Mouse (Mus musculus): ENCODE measurements around the gene Mvb12b. TPM values are rescaled to one million over a fixed set of nuclear protein-coding genes. Genes with fewer than 3 reads are reported as not detected.

Gene Mvb12b
- polyA plus RNA-seq, 1 experiment from 2014 or later, result 28.8 TPM

DNA sequence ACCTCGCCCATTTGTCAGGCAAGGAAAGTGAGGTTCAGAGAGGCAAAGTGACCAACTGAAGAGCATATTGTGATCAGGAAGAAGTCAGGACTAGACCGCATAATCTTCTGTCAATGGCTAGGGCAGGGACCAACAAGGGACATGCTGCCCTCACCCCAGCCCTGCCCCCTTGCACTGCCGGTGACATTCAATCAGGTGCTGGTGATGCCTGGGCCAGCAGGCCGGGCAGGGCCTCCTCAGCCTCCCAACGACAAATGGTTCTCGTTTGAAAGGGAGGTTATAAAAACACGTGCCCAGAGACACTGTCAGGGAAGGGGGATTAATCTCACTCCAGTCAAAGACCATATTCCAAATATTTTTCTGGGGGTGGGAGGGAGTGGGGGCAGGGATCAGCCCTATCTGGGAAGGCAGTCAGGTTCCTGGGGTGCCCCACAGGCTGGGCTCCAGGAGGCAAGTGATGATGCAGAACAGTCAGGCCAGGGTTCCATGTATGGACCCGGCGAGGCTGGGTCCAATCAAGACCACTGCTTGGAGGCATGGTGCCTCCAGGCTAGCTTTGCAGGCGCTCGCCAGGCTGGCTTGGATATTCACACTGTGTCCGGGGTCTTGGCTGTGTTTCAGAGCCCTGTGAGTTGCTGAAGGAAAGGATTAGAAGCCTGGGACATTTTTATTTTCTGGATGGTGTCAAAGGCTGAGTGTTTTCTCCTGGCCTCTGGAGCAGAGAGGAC lies 168.2 kb downstream of the Mvb12b start:
- no peaks in the 10 kb centered on the region for H3K36me3 ChIP-seq
- H3K27ac ChIP-seq, result no peak overlapping the region
- H3K4me1 ChIP-seq (replicated peaks), result peaks cover 61% of the 10 kb centered on the region
- no peak overlapping the region for H3K4me3 ChIP-seq
- no peak for DNase-seq (ENCODE audit: low spot score)
- peaks cover 37% of the 10 kb centered on the region for H3K27me3 ChIP-seq (ENCODE audit: insufficient read depth, poor library complexity, severe bottlenecking)
- H3K9me3 ChIP-seq, result no peaks in the 10 kb centered on the region
- WGBS, result 55% methylated on average over 12 of the region's 12 CpGs

DNA sequence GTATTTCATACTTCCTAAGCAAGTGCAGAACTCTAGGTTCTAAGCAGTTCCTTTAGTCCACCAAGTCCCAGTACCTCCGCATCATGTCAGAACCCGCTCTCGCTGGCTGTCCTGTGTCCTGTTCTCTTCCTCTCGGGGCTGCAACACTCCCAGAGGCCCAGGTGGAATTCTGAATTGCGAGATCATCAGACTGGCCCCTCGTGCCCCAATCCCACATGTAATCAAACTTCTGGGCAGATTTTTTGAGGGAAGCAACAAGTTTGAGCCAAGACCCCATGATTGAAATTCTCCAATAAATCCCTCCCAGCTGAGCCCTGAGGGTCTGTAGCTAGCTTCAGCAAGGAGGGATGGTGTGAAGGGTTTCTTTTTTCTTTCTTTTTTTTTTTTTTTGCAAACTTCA lies 169.2 kb downstream of the Mvb12b start:
- WGBS, result 64% methylated on average over 6 of the region's 6 CpGs
- Histone ChIP-seq H3K27ac (peak overlapping the region; percentile 77; the same call in 1 of the 2 replicates), H3K4me1 (replicated peaks) (peaks cover 71% of the 10 kb centered on the region), H3K4me3 (no peak overlapping the region), H3K36me3 (no peaks in the 10 kb centered on the region), H3K27me3 (ENCODE audit: insufficient read depth, poor library complexity, severe bottlenecking) (peaks cover 40% of the 10 kb centered on the region), H3K9me3 (no peaks in the 10 kb centered on the region)
- no peak for DNase-seq (ENCODE audit: low spot score)

DNA sequence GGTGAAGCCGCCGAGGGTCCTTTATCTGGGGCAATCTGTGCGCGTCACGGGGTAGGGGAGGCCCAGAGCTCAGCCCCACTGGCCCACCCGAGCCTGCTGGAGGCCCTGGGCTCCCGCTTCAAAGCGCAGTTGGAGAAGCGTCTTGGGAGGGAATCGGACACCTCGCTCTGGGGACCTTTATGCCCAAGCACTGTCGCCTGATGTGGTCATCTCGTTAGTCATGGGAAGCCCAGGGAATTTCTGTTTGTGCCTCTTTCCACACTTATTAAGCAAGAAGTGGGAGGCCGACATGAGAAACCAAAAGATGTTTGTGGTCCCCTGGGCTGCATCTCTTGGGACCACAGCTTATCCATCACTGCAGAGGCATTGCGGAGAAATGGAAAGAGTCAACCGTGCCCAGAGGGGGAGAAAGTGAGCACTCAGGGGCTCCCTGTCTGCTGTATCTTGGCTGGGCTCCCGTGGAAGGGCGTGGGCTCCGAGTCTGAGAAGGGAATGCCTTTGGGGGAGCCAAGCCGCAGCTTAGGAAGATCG lies 169.9 kb downstream of the Mvb12b start:
- H3K4me1 ChIP-seq (replicated peaks), result peaks cover 77% of the 10 kb centered on the region
- 20% methylated on average over 21 of the region's 21 CpGs for WGBS
- H3K27ac ChIP-seq, result peak overlapping the region; percentile 77
- DNase-seq (ENCODE audit: low spot score), result no peak
- no peaks in the 10 kb centered on the region for H3K9me3 ChIP-seq
- H3K36me3 ChIP-seq, result no peaks in the 10 kb centered on the region
- H3K27me3 ChIP-seq (ENCODE audit: insufficient read depth, poor library complexity, severe bottlenecking), result peaks cover 40% of the 10 kb centered on the region
- peak overlapping the region; percentile 30 for H3K4me3 ChIP-seq

DNA sequence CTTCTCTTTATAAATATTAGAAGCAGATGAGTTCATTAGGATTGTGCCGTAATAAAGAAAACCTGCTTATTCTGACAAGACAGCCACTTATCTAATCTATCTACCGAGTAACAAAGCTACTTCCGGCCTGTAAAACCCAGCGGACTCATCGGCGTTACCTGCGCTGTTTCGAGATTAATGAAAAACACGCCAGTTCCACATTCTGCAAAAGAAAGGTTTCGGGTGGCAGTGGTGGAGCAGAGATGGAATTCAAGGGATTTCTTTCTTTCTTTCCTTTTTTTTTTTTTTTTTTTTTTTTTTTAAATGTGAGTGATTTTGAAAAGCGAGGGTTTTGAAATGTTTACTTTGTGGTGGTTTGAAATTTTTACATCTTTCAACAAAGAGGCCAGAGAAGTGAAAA lies 170.4 kb downstream of the Mvb12b start:
- Histone ChIP-seq H3K27me3 (ENCODE audit: insufficient read depth, poor library complexity, severe bottlenecking) (peaks cover 45% of the 10 kb centered on the region), H3K27ac (no peak overlapping the region), H3K36me3 (no peaks in the 10 kb centered on the region), H3K4me1 (replicated peaks) (peaks cover 83% of the 10 kb centered on the region), H3K9me3 (no peaks in the 10 kb centered on the region), H3K4me3 (no peak overlapping the region)
- 58% methylated on average over 11 of the region's 11 CpGs for WGBS
- no peak for DNase-seq (ENCODE audit: low spot score)

DNA sequence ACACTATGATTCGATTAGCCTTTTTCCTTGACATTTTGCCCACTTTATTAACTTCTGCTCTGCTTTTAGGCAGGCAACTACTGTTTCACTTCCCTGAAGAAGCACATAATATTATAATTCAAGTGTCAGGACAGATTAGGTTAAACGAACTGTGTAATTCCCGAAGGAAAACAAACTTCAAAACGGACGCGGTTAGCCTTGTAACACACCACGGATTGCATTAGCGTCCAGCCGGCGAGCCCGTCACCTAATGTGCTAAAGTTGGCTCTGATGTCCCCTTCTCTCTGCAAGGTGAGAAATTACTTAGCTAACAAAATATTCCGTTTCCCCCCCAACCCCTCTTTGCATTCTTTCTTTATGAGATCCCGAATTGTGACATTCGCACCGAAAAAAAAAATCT lies 170.9 kb downstream of the Mvb12b start:
- Histone ChIP-seq H3K27ac (no peak overlapping the region), H3K36me3 (no peaks in the 10 kb centered on the region), H3K4me3 (no peak overlapping the region), H3K4me1 (replicated peaks) (peaks cover 85% of the 10 kb centered on the region), H3K9me3 (no peaks in the 10 kb centered on the region), H3K27me3 (ENCODE audit: insufficient read depth, poor library complexity, severe bottlenecking) (peaks cover 46% of the 10 kb centered on the region)
- WGBS, result 54% methylated on average over 15 of the region's 15 CpGs
- DNase-seq (ENCODE audit: low spot score), result no peak

DNA sequence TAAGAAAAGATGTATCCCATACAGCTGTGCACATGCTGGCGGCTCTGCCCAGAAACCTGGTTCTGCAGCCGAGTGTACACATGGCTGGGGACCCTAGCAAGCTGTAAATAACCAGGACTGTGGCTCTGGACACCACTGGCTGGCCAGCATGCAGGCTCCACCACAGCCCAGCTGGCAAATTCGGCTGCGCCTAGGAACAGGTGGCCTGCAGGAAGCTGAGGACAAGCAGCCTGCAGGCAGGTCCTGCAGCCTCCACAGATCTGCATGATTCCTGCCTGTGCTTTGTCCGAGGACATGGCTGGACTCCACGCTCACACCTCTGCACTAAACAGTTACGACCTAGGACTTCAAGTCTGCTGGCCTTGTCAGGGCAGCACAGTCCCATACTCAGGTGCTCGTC lies 172.8 kb downstream of the Mvb12b start:
- Histone ChIP-seq H3K36me3 (no peaks in the 10 kb centered on the region), H3K4me3 (no peak overlapping the region), H3K27ac (peak overlapping the region; percentile 67), H3K9me3 (no peaks in the 10 kb centered on the region), H3K4me1 (replicated peaks) (peaks cover 81% of the 10 kb centered on the region), H3K27me3 (ENCODE audit: insufficient read depth, poor library complexity, severe bottlenecking) (peaks cover 59% of the 10 kb centered on the region)
- DNase-seq (ENCODE audit: low spot score), result no peak
- 58% methylated on average over 8 of the region's 8 CpGs for WGBS

DNA sequence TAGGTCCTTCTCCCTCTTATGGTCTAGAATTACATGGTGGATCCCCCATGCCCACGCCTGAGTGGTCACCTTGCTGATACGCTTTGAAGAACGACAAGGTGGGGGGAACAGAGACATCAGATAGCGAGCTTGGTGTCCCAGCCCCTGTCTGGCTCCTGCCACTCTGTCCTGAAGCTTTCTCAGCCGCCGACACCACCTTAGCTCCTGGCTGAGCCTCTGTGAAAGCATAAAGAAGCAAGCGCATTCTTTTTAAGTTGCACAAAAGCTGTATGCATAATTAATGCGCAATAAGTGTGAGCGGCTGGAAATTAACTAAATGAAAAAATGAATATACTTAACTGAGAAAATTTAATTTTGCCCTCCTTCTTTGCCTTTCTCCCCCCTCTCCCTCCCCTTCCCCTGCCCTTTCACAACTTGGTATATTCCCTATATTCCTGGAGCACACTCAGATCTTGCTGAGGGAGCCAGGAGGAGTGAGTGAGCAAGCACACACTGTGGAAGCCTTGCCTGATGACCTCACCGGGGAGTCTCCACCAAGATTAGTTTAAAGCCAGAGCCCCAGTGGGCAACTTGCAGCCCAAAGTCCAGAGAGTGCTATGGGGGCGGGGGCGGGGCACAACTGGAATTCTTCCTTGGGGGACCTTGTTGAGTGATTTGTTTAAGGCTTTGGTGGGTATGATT lies 174.0 kb downstream of the Mvb12b start:
- 21% methylated on average over 12 of the region's 12 CpGs for WGBS
- peaks cover 69% of the 10 kb centered on the region for H3K4me1 ChIP-seq (replicated peaks)
- H3K27me3 ChIP-seq (ENCODE audit: insufficient read depth, poor library complexity, severe bottlenecking), result peaks cover 55% of the 10 kb centered on the region
- H3K36me3 ChIP-seq, result no peaks in the 10 kb centered on the region
- no peak for DNase-seq (ENCODE audit: low spot score)
- peak overlapping the region; percentile 78 for H3K27ac ChIP-seq
- H3K9me3 ChIP-seq, result no peaks in the 10 kb centered on the region
- peak overlapping the region; percentile 29 for H3K4me3 ChIP-seq

DNA sequence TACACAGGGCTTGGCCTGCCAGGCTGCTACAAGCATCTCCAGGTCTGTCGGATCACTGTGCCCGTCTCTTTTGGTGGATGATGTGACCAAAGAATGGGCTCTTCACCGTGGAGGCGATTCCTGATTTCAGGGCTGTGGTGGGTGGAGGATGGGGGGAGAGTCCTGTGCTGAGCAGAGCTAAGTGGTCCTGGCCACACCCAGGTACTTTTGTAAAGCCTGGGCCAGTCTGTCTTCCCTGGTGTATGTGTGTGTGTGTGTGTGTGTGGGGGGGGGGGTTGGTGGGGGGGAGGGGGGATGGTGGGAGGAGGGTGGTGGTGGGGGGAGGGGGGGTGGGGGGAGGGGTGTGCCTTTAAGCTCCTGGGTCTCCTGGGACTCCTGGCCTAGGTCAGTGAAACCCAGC lies 174.9 kb downstream of the Mvb12b start:
- Histone ChIP-seq H3K4me3 (peak overlapping the region; percentile 29; the same call in 1 of the 2 replicates), H3K27me3 (ENCODE audit: insufficient read depth, poor library complexity, severe bottlenecking) (peaks cover 58% of the 10 kb centered on the region), H3K9me3 (no peaks in the 10 kb centered on the region), H3K27ac (peak overlapping the region; percentile 78), H3K36me3 (no peaks in the 10 kb centered on the region), H3K4me1 (replicated peaks) (peaks cover 68% of the 10 kb centered on the region)
- WGBS, result 14% methylated on average over 4 of the region's 4 CpGs
- no peak for DNase-seq (ENCODE audit: low spot score)

DNA sequence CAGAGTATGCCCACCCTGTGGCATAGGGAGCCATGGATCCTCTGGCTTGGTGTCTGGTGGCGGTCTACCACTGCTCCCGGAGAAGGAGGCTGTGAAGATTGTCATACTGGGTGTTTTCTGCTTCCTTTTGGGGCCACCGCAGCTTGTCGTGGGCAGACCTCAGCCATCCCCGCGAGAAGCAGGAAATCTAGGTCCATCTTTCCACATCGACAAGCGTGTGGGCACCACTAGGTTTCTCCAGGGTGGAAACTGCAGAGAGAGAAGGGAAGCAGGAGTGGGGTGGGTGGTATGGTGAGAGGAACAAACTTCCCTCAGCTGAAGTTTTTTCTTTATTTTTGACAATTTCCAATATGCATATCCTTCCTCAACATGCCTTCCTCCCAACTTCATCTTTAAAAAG lies 178.9 kb downstream of the Mvb12b start:
- H3K4me3 ChIP-seq, result no peak overlapping the region
- H3K27me3 ChIP-seq (ENCODE audit: insufficient read depth, poor library complexity, severe bottlenecking), result peaks cover 66% of the 10 kb centered on the region
- no peak for DNase-seq (ENCODE audit: low spot score)
- H3K9me3 ChIP-seq, result no peaks in the 10 kb centered on the region
- H3K36me3 ChIP-seq, result no peaks in the 10 kb centered on the region
- H3K4me1 ChIP-seq (replicated peaks), result peaks cover 51% of the 10 kb centered on the region
- WGBS, result 94% methylated on average over 8 of the region's 8 CpGs
- H3K27ac ChIP-seq, result no peak overlapping the region

DNA sequence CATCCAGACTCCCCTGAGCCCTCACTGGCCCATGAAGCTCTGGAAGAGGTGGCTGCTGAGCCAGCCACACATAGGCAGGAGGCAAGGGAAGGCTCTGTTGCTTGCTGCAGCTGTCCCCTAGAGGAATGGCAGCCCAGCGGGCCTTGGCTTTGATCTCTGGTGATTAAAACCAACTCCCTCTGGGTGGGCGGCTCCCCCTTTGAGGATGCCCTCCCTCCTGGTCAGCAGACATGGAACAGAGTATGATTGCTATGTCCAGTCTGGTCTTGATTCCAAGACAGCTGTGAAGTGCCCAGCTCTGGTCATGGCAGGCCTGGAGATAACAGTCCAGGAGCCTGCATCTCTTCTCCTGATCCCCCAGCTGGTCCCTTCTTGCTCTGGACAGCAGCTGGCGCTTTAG lies 179.7 kb downstream of the Mvb12b start:
- Histone ChIP-seq H3K4me1 (replicated peaks) (peaks cover 51% of the 10 kb centered on the region), H3K9me3 (no peaks in the 10 kb centered on the region), H3K4me3 (no peak overlapping the region), H3K36me3 (no peaks in the 10 kb centered on the region), H3K27me3 (ENCODE audit: insufficient read depth, poor library complexity, severe bottlenecking) (peaks cover 73% of the 10 kb centered on the region), H3K27ac (peak overlapping the region; percentile 64)
- 50% methylated on average over 3 of the region's 3 CpGs for WGBS
- no peak for DNase-seq (ENCODE audit: low spot score)

DNA sequence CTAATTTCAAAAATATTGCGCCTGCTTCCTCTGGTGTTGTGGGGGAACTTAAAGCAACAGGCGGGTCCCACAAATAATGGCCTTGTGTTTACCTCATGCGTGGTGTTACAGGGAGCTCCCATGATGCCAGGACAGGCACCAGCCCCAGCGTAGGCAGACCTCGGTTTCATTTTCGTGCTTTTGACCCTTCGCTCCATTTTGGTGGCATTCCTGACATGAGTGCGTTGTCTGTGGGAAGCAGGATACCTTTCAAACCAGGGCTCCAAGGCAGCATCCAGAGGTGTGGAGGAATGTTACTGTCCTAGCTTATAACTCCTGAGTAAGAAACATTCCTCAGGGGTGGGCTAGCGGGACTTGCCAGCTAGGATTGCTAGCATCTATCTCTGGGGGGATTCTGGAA lies 181.3 kb downstream of the Mvb12b start:
- H3K4me3 ChIP-seq, result no peak overlapping the region
- 74% methylated on average over 9 of the region's 9 CpGs for WGBS
- H3K9me3 ChIP-seq, result no peaks in the 10 kb centered on the region
- peak overlapping the region; percentile 12; the same call in 1 of the 2 replicates for H3K27ac ChIP-seq
- H3K27me3 ChIP-seq (ENCODE audit: insufficient read depth, poor library complexity, severe bottlenecking), result peaks cover 75% of the 10 kb centered on the region
- no peak for DNase-seq (ENCODE audit: low spot score)
- no peaks in the 10 kb centered on the region for H3K36me3 ChIP-seq
- peaks cover 57% of the 10 kb centered on the region for H3K4me1 ChIP-seq (replicated peaks)

DNA sequence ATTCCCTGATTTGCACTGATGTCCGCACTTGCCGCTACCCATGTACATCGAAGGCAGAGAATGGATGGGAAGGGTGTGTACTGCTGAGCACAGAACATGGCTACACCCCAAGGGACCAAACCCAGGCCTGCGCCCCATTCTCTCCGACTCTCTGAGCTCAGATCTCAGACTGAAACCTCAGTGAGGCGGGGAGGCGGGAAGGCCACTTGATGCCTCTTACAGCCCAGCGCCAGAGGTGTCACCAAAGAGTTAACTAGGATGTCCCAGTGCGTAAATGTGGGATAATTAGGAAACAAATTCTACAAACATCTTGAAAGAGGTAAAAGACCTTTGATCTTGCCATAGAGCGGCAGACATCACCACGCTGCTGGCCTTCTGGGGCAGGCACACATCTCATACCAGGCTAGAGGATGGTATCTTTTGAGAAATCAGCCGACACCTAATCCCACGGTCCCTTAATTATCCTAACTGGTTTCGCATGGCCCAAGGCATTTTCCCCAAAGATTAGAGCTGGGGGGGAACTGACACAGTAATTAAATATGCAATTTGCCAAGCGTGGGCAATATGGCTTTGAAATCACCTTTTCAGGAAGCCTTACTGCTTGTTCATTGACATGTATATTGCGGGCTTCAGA lies 181.9 kb downstream of the Mvb12b start:
- Histone ChIP-seq H3K4me1 (replicated peaks) (peaks cover 63% of the 10 kb centered on the region), H3K27ac (no peak overlapping the region), H3K9me3 (no peaks in the 10 kb centered on the region), H3K27me3 (ENCODE audit: insufficient read depth, poor library complexity, severe bottlenecking) (peaks cover 78% of the 10 kb centered on the region), H3K4me3 (no peak overlapping the region), H3K36me3 (no peaks in the 10 kb centered on the region)
- 45% methylated on average over 16 of the region's 16 CpGs for WGBS
- no peak for DNase-seq (ENCODE audit: low spot score)

DNA sequence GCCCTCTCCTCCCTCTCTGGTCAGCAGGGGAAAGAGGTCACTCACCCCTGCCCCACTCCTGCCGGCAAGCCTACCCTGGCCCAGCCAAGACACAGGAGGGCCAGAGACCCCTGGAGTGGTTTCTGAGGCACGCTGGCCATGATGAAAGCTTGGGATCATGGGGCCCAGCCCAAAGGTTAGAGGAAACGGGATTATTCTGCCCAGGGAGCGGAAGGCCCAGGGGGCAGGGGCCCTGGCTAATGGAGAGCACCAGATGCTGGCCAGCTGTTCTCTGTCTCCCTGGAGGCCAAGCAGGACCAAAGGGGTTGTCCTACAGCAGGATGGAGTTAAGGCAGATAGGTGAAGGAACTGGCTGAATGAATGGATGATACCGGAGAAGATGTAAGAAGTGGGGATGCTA lies 184.5 kb downstream of the Mvb12b start:
- Histone ChIP-seq H3K9me3 (no peaks in the 10 kb centered on the region), H3K27me3 (ENCODE audit: insufficient read depth, poor library complexity, severe bottlenecking) (peaks cover 67% of the 10 kb centered on the region), H3K4me3 (no peak overlapping the region), H3K36me3 (no peaks in the 10 kb centered on the region), H3K4me1 (replicated peaks) (peaks cover 64% of the 10 kb centered on the region), H3K27ac (peak overlapping the region; percentile 24; the same call in 1 of the 2 replicates)
- WGBS, result 42% methylated on average over 5 of the region's 5 CpGs
- no peak for DNase-seq (ENCODE audit: low spot score)
